Mouse (Mus musculus) cerebellum, postnatal 25 days (tissue): ENCODE measurements around the gene Gm26602.
"Not testable (repeated sequence)": the region's sequence is repeated elsewhere in the genome, so short reads cannot be mapped to it uniquely, and the experiment has no call there.

ENCODE experiments used
- DNase-seq, 2 experiments: peaks; one replicate each; pipeline ENCODE4 v3.0.0; 2021; ENCODE audit warnings: mixed read lengths in 2 of 2

The Gm26602 gene

DNA sequence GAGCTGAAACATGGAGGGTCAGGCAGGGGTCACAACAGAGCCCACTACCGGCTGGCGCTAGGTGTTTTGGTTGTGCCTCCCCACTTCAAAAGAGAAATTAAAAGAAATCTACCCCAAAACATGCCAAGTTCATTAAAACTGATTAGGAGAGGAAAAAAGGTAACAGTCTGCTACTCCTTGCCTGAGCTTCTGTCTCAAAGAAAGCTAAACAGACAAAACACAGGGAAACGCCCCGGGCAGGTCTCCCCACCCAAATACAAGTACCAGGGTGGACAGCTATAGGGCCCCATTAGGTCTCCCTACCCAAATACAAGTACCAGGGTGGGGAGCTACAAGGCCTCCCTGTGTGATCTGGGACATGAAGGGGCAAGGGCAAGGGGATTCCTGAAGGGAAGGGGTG, at the start of gene Gm26602:
Gm26602 (plus strand) TSS at position 301 of the 400 bp plus-strand sequence.
- DNase-seq = no peak

DNA sequence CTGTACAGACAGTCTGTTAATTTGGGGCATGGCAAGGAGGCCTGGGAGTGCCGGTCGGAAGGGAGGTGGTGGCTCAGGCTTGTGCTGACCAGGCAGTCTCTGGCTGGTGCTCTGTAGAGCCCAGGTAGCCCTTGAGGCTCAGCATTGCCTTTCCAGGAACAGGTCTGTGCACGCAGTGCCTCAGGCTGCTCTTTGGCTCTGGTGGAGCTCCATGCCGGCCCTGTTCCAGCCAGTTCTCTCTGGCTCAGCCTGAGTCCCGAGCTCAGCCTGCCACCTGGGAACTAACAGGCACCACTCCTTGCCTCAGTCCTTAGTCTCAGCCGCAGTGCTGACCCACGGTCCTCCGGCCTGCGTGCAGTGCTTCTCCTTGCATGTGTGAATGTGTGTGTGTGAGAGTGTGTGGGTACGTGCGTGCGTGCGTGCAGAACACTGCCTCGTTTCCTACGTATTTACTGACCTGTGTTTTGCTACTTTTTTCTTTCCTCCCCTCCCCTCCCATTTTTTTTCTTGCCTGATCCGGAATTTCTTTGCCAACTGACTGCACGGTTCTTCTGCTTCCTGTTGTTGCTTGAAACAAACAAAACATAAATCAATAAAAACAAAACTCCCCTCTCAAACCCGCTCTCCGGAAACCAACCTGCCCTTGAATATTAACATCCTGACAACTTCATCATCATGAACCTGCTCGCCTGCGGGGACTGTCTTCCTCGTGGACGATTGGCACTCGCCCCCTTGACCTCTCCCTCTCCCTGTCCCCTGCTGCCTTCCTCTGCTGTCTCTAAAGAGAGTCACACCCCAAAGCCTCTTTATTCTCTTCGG, 49.2 kb upstream of the Gm26602 start:
- peak; percentile 84 to 86 for DNase-seq

DNA sequence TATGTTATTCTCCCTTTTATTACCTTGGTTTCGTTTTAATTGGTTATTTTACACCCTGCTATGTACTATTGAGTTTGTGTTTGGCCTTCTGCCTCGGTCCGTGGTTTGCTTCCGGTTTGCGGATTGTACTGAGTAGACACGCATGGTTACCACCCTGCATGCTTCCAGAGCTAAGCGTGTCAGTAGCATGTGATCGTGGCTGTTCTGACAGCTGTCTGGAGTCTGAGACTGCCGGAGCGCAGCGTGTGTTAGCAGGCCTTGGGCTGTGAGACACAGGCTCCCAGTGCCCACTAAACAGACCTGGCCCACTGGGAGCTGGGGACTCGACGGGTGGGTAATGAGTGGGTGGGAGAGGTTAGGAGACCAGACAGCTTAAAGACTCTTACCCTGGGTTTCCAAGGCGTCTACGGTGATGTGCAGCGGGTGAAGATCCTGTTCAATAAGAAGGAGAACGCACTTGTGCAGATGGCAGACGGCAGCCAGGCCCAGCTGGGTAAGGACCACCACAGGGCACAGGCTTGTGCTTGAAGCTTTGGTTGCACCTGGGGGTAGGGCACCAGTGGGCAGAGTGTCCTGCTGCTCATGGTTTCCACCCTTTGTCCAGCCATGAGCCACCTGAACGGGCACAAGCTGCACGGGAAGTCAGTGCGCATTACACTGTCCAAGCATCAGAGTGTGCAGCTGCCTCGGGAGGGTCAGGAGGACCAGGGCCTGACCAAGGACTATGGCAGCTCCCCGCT, 48.4 kb upstream of the Gm26602 start:
- peak in 1 of 2 experiments; percentile 27 for DNase-seq

DNA sequence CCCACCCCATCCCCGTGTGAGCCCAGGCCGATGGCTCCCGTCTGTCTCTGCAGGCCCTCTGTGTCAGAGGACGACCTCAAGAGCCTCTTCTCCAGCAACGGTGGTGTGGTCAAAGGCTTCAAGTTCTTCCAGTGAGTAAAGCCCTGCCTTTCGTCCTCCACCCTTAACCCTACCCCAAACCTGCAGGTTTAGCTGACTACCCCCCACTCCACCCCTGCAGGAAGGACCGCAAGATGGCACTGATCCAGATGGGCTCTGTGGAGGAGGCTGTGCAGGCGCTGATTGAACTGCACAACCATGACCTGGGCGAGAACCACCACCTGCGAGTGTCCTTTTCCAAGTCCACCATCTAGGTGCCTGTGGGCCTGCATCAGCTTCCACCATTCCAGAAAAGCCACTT, 47.7 kb upstream of the Gm26602 start:
- DNase-seq = peak in 1 of 2 experiments; percentile 30

DNA sequence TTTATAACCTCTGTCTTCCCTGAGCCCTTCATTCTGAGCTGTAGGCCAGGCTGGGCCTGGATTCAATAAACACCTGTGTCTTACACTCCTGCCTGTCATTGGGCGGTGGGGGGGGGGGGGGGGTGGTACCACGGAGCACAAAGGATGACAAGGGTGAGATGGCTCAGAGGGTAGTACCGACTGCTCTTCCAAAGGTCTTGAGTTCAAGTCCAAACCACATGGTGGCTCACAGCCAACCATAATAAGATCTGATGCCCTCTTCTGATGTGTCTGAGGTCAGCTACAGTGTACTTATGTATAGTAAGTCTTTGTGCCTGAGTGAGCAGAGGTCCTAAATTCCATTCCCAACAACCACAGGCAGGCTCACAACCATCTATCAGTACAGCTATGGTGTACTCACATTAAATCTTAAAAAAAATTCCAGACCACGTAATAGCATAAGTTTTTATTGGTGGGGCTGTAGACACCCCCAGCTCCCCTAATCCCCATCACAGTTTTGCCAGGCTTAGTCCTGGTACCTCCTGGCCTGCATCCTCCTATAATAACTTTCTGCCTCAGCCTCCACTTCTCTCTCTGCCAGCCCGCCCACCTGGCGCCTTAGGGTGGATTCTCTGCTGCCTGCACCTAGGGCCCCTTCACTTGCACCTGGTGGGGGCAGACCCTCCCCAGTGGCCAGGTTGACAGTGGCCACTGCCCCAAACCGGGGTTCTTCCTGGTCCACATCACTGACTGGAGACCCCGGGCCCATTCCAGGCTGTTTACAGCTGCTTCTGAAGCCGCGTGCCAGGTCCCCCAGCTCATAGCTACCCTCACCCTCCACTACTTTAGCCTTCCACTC, 46.1 kb upstream of the Gm26602 start:
- no peak for DNase-seq

DNA sequence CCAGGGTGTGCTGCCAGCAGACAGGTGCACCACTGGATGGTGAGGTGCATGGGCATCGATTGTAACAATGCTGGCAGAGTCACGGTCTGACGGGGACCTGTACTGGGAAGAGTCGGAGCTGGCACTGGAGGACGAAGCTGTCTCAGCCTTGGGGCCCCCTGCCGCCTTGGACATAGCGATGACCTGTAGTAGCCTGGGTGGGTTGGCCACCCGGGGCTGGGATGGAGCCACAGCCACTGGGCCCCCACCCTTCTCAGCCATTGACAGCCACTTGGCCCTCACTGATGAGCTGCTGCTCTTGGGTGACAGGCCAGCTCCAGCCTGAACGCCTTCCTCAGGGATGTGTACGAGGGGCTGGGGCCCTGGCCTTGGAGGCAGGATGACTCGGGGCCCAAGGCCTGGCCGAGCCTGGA, 45.5 kb upstream of the Gm26602 start:
- DNase-seq = no peak

DNA sequence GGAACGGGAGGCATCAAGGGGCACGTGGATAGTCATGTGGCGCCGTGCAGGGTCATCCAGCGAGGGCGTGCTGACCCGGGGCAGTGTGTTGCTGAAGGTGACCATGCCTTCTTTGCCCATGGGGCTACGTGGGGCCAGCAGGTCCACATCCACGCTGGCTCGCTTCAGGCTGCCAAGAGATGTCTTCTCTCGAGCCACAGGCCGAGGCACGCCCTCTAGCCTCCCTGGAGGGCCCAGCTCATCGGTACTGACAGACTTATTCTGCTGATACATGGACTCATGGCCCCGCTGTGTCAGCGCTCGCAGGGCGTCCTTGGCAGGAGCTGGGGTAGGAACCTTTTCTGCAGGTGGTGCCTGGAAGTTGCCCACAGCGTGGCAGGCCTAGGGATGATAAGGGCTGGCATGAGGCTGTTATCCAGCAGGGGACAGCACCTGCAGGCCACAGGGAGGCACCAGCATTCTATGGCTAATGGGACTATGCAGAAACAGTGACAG, 44.8 kb upstream of the Gm26602 start:
- peak; percentile 63 to 66 for DNase-seq

DNA sequence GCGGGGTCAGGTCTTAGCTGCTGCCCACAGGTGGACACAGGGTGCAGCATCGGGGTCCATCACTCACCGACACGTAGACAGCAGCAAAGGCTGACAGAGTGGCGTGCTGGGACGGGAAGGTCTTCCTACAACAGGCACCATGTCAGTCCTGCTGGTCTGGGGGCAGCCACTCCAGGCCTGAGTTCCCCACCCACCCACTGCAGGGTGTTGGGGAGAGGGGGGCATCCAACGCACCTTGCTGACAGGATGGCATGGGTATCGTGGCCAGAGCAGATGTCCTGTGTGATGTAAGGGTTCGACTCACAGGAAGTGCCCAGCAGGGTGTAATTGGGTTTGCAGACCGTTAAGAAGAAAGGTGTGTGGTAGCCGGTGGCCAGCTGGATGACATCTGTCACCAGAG, 44.1 kb upstream of the Gm26602 start:
- DNase-seq = no peak

DNA sequence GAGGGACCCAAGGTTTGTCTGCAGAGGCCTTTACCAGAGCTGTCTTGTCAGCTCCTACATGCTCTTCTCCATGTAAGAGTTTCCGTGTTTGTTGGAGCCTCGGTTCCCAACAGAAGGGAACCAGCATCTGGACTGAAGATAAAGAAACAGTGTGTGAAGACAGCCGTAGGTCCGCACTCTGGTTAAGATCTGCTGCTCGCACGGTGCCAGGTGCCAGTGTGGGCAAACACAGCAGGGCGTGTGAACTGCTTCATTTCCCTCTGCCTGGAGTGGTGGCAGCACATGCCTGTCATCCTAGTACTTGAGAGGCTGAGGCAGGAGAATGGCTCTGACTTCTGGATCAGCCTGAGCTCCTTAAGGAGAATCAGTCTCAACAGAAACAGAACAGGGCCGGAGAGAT, 38.8 kb upstream of the Gm26602 start:
- no peak for DNase-seq

DNA sequence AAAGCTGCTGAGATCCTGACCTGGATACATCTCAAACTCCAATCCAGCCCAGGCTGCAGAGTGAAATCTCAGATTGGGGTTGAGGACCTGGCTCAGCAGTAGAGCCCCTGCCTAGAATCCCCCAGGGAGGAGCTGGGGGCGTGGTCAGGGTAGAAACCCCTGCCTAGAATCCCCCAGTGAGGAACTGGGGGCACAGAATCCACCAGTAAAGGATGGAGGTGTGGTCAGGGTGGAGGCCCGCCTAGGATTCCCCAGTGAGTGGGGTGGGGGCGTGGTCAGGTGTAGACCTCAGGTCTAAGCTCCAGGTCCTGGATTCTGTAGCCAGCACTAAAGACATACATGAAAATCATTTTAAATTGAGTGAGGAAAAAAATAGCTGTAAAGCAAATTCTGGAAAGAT, 37.8 kb upstream of the Gm26602 start:
- no peak for DNase-seq

DNA sequence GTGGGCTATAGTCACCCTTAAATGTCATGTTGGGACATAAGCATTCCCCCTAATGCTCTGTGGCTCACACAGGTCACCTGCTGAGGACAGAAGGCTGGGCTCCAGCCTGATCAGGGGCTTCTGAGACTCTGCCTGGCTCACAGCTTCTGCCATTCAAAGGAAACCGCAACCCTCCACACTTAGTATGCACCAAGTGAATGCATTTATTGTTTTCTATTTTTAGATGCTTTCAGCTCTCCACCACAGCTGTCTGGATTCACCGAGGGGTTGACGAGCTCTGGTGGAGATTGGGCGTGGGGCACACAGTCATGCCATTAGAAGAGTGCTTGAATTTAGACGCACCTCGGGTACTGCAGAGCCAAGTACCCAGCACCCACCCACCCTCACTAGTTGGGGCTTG, 37.3 kb upstream of the Gm26602 start:
- DNase-seq = no peak

DNA sequence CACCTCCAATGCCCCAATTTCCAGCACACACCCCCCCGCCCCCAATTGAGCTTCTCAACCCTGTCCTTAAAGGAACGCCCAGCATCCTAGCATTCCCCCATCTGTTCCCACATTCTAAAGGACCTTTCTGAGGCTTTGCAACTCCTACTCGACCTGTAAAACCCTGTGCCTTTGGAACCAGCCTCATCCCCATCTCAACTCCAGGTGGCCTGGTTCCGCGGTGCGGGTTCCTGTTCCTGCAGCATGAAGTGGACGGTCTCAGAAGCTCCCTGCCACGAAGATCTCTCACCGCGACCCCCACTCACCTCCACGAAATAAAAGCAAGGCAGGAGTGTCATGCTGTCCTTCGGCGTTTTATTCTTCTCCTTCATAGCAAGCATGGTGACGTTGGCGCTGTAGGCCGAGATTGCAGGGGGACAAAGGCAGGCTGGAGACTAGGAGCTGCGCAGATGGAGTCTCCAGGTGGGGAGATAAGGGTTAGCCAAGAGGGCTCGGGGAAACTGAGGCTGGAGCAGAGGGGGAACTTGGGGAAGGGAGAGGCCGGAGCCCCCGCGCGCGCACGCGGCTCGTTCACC, 36.9 kb upstream of the Gm26602 start:
- DNase-seq = no peak

DNA sequence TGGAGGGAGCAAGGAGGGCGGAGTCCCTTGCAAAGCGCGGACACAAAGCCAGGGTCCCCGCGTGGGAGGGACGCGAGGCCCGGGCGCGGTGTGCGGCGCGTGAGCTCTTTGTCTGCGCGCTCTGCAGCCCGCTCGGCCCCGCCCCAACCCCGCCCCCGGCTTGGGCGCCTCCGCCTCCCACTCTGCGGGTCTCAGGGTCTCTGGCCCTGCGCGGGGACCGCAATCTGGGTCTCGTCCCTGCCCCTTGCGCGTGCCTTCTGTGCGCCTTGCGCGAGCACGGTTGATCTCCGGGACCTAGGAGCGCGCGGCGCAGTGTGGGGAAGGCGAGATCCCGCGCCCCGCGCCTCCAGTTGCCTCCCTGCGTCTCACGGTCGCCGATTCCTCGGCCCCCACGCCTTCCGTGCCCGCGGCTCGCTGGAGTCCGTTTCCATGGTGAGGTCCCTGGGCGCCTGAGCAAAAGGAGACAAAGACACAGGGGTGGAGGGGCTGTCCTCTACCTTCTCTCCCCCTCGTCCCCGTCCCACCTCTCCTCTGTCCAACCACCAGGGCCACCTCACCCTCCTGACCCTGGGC, 36.3 kb upstream of the Gm26602 start, which contains the start of the genes Prtn3 and Plppr3:
Prtn3 (plus strand) TSS at position 187 of the 573 bp plus-strand sequence.
Plppr3 (minus strand) TSS at position 345 of the 573 bp plus-strand sequence.
- DNase-seq = peak; percentile 64 to 68

DNA sequence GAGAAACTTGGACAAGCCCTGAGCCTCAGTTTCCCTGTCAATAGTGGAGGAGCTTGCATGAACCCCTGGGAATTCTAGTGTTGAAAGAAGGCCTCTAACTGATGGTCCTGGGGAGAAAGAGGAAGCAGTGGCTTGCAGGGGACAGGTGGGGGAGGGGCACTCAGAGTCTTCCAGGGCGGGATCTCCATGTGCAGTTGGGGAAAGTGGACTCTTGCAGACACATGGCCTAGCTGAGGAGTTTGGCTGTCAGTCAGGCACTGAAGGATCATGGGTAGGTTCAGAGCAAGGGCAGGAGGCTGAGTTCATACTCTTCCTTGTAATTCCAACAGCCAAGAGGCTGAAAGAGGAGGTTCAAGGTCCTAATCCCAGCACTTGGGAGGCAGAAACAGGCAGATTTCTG, 33.5 kb upstream of the Gm26602 start:
- no peak for DNase-seq

DNA sequence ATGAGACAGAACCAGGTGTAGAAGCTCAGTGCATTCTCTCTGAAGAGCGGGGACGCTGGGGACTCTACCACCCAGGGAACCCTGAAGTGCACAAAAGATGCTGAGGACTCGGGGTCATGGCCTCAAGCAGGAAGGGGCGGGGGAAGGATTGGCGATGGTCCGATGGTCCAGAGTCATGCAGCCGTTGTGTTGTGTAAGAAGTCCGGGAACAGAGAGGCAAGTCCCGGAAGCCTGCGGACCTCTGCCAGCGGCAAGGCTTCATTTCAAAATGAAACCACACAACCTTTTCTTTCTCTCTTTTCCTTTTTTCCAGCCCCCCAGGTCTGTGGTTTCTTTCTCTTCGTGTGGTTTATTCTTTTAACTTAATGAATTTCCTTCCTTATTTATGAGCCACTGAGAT, 32.9 kb upstream of the Gm26602 start:
- no peak for DNase-seq

DNA sequence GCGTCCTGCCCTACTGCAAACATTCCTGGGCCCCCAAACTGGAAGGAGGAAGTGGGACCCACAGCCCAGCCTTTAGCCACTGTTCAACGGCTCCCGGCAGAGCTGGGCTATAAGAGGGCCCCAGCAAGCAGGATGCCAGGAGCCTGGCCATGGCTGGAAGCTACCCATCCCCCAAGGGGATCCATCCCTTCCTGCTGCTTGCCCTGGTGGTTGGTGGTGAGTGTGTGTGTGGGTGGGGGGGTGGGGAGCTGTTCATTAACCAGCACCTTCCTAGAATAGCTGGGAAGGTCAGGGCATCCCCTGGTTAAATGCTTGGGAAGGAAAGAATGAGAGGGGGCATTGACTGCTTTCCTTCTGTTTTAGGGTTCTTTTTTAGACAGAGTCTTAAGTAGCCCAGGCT, 31.1 kb upstream of the Gm26602 start:
- no peak for DNase-seq

DNA sequence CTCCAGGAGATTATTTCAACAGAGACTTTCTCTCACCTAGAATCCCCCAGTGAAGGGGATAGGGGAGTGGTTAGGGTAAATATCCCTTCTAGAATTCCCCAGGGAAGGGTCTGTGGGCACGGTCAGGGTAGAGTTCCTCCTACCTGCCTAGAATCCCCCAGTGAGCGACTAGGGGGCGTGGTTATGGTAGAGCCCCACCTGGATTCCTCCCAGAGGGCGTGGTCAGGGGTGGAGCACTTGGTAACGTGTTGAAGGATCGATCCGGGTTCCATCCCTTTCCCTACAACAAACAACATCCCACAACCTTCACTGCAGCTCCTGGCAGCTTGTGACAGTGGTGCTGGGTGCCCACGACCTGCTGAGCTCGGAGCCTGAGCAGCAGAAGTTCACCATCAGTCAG, 29.9 kb upstream of the Gm26602 start:
- DNase-seq = no peak

DNA sequence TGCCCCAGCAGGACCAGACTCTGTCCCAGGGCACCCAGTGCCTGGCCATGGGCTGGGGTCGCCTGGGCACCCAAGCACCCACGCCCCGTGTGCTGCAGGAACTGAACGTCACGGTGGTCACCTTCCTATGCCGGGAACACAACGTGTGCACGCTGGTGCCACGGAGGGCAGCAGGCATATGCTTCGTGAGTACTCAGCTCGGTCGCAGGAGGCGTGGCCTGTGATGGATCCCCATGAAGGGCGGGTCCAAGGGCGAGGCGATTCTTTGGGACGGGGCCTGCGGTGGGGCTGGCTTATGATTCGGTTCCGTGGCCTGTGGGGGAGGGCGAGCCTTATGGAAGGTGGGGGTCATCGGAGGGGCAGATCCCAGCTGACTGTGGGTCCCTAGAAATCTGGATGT, 28.7 kb upstream of the Gm26602 start:
- peak in 1 of 2 experiments; percentile 40 for DNase-seq

DNA sequence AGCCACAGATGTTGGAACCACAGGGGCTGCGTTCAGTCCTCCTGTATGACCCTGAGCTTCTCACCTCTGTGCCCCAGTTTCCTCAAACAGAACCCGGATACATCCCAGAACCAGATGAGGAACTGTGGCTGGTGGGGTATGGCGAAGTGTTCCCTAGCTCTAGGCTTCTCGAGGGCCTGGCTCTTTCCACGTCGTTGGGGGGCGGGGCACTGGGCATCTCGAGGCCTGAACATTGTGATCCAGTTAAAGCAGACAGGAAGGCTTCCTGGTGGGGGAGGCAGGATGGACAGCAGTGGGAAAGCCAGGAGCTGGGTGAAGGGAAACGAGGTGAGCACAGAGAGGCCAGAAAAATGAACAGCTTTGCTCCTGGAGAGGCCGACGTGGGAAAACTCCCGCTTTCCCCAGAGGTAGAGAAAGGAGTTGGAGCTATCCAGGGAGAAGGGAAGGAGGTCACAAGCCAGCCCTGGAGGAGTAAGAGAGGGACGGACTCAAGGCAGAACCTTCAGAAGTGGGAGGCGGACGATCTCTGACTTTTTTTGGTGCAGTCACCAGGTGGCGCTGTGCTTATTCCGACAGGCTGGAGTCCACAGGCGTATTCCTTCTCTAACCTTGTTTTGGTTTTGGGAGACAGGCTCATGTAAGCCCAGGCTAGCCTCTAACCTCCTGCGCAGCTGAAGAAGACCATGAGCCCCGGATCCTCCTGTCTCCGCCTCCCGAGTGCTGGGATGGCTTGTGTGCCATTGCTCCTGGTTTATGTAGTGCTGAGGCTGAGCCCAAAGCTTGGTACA, 27.2 kb upstream of the Gm26602 start:
- DNase-seq = peak; percentile 87 to 91

DNA sequence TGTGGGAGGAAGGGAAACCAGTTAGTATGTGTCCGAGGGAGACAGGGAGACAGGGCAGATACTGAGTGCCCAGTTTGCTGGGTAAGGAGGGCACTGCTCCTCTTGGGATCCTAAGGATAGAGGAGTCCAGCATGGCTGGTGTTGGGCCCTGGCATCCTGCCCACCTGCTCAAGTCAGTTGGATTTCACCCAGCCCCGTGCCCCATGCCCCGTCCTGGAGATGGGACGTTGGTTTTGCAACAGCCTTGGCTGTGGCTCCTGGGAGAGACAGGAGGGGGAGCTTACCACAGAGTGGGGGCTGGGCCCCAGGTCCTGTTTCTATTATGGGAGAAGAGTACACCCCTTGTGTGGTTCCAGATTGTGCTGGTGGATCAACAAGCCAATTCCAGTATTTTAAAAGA, 26.2 kb upstream of the Gm26602 start:
- peak in 1 of 2 experiments; percentile 69 for DNase-seq

DNA sequence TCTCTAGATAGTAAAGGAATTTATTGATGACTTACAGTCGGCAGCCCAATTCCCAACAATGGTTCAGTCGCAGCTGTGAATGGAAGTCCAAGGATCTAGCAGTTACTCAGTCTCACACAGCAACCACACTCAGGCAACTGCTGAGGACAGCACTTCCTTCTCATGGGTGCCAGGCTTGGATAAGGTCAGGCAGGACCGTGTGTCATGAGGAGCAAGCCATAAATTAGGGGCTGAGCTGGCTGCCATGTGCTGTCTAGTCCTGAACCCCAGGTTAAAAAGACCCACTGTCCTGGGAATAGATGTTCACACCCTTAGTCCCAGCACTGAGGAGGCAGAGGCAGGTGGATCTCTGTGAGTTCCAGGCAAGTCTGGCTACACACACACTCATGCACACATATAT, 25.7 kb upstream of the Gm26602 start:
- not testable (repeated sequence) for DNase-seq
